Mouse (Mus musculus) brain, adult 2 months (tissue): Measurements from ENCODE around the gene Rbm15b.

ENCODE experiments used
- DNase-seq: peaks from one replicate; pipeline ENCODE4 v3.0.0; 2011; ENCODE audit warnings: low read depth, low spot score

Gene Rbm15b

GRCm38 (mm10) chr9:106886828-106887702 lies at the start of gene Rbm15b:
Gene Rbm15b (minus strand): TSS chr9:106887428.
- peak; percentile 100 for DNase-seq

GRCm38 (mm10) chr9:106934998-106935397 lies 47.8 kb upstream of the Rbm15b start:
- peak; percentile 73 for DNase-seq

DNA sequence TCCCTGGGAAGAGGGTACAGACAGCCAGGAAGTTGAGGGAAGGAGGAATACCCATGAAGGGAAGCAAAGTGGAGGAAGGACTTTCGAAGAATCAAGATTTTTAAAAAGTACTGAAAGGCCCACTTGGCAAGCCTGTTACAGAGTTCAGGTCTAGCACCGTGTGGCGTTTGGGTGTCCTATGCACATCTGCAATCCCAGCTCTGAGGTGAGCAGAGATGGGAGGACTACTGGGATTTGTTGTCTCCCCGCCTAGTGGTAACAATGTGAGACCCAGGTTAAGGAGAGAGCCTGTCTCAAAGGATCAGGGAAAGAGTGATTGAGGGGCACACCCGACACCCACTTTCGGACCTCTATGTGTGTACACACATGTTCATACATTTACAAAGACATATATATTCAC lies 27.6 kb upstream of the Rbm15b start:
- DNase-seq = no peak

DNA sequence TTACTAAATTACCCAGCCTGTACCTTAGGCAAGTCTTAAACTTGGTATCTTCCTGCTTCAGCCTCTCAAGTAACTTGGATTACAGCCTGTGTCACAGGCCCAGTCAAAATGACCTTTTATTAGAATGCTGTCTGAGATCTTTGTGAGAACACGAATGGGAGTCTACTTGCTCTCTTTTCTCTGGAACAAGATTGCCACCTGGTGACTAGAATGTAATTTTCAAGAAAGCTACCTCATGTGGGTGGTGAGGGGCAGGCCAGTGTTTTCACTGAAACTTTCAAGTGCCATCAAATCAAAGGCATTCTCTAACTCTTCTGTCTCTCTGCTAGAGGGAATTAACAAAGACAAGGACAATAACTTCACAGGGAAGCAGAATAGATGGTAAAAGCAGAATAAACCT lies 26.5 kb upstream of the Rbm15b start:
- no peak for DNase-seq

DNA sequence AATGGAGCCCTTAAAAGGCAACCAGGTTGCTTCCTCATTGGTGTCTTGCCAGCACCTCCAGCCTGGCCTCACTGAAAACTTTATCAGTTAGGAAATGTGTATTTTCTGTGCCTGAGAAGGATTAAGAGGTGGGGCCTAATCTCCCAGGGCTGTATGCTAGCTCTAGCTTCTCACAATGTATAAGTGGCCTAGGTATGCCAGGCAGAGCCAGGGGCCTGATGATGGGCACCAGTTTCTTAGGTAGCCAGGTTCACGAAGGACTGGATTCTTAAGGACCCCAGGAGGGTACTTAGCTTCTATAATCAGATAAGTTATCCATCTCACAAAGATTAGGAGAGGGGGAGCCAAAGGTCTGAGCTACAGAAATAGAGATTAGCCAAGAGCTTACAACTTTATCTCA lies 24.4 kb upstream of the Rbm15b start:
- no peak for DNase-seq

DNA sequence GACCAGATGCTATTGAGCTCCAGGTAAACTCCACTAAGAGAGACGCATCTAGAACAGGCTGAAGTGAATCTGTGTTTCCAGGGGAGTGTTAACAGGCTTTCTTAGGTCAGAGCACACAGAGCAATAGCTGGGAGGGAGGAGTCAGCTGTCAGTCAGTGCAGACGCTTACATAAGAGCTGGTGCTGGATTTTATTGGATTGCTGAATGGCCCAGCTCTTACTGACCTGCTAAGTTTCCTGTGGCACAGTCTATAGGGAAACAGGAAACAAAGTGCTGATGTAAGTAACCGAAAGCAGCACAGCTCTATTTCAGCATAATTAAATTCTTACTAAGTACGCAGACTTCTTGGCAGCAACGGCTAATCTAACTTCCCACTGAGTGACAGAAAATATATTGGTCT lies 21.5 kb upstream of the Rbm15b start:
- DNase-seq = peak; percentile 82

GRCm38 (mm10) chr9:106908174-106908573 lies 20.9 kb upstream of the Rbm15b start:
- no peak for DNase-seq

DNA sequence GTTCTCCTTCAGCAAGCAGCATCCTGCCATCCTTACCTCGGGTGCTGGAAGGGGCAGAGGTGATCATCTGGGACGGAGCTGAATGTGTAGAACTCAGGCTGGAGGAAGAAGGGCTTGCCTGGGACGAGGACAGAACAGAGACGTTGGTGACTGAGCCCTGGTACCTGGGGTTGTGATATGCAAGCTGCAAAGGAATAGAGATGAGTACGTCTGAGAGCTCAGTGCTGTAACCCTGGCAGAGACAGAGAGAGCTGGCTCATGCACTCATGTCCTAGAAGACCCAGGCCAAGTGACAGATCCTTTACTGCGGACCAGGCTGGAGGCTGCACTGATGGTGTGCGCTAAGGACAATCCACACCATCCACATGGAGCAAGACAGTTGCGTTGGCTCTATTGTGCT lies 19.4 kb upstream of the Rbm15b start:
- no peak for DNase-seq

DNA sequence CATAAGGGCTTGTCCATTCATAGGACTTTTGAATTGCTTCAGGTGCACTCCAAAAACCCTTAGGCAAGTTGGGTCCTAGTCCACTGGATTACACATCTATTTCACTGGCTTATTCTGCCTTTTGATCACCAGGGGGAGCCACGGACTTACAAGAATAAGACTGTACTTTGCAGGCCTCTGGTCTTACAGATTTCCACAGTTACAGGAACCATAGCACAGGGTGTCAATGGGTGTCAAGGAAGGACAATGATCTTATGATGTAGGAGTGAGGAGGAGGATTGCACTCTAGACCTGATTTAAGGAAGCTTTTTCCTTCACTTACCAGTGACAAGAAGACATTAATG lies 16.5 kb upstream of the Rbm15b start:
- peak; percentile 79 for DNase-seq

DNA sequence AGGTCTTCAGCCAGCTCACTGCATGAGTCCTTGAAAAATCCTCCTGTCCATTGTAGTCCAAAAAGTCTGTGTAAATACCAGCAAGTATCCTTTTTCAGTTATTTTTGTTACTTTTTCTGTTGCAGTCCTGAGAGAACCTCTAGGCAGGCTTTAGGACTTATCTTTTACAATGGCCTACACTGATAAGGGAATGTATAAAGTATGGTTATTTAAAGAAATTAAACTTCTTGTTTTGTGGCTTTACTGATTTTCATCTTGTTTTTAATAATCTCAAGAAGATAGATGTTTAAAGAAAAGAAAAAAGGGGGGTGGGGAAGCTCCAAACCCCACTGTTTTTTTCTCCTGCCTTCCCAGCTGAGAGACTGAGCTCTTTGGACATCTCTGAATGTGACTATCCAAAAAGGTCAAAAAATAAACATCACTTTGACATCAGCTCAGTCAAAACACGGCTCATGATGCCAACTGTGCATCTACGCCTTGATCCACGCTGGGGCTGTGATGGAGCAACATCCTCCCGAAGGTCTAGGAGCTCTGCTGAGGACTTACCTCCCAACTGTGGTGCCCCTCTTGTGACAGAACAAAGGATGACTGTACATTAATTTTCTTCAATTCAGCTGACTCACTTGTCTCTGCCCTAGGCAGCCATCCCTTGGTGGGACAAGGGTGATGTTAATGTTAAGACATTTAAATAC lies 16.0 kb upstream of the Rbm15b start:
- DNase-seq = no peak

DNA sequence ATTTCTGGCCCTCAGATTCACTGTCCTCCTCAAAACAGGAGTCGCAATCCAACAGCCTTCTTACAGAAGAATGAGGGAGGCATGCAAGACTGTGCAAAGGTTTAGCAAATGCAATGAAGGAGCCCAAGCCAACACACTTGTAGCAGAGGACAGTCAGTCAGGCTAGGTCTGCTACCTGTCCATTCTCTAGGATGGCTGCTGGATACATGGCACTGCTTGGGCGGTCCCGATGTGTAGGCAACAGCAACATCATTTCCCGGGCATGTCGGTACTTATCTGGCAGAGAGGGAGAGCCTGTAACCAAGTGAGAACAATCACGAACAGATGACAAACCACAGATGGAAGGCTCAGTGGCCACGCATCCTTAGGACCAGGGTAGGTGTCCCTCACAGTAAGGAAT lies 14.4 kb upstream of the Rbm15b start:
- DNase-seq = no peak

DNA sequence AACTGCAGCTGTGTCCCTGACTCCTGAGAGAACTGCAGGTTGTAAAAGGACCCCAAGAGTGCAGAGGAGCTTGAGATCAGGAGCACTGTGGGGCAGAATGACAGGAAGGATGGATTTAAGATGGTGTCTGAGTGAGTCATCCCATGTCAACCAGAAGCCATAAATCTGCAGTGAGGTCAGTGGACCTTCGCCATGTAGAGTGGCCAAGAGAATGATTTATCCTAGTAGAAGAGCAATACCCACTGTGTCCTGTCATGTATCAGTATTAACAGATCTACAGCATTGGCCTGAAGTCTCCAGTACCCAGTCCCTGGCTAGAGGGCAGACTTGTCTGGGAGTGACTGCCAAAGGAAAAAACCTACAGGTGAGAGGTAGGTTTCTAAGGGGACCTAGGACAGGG lies 11.7 kb upstream of the Rbm15b start:
- DNase-seq = no peak

GRCm38 (mm10) chr9:106893327-106893726 lies 6.1 kb upstream of the Rbm15b start:
- no peak for DNase-seq

- DNase-seq = no peak
Observed at GRCm38 (mm10) chr9:106892552-106892875, 5.3 kb upstream of the Rbm15b start.

- DNase-seq = peak; percentile 99
Observed at GRCm38 (mm10) chr9:106891829-106892551, 4.8 kb upstream of the Rbm15b start, which contains the start of gene Manf. Gene Manf (minus strand): TSS chr9:106891979.

DNA sequence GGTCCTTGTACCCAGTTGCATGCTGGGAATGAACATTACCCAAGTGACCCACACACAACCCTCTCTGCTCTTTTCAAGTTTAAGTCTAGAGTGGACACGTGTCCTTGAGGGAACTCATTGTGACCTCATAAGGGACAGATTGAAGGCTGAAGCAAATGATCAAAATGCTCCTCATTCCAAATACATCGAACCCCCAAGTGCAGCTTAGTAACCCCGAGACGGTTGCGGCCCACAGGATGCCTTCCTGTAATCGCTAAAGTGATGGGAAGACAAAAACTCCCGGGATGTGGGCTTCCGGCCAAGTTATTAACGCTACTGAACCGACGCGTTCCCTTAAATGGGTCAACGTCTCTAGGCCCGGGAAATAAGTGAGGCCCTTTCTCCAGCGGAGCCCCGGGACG lies 4.1 kb upstream of the Rbm15b start:
- DNase-seq = peak; percentile 39

DNA sequence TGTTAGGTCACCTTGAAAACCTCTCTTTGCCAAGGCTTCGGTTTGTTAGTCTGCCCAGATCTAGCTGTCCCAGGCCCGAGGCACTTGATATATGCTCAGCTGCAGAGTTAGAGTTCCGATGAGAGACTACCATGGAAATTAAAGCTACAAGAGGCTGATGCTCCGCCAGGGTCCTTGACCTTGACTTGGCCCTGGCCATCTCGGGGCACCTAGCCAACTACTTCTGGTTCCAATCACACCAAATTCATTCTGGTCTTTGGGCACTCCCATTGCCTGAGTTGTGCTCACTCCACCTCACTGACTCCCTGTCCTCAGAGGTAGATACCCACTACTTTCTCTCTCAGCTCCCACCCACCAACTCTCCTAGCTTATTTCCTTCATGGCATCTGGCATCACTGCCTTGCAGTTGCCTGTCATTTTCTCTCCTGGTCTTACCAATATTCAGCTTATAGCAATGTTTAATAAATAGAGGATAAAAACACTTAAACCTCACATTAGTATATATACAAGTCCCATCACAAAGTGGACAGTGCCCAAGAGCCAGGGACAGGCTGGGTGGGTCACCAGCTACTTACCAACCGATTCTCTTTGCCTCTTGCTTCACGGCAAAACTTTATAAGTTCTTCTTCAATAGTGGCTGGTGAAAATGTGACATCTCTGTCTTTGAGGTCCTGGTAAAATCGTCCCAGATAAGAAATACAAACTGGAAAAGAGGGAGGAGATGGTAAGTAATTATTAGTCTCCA lies 3.4 kb upstream of the Rbm15b start:
- DNase-seq = no peak

- no peak for DNase-seq
Observed at GRCm38 (mm10) chr9:106889321-106889720, 2.1 kb upstream of the Rbm15b start.

- no peak for DNase-seq
Observed at GRCm38 (mm10) chr9:106888346-106888745, 1.1 kb upstream of the Rbm15b start.

- peak; percentile 76 for DNase-seq
Observed at GRCm38 (mm10) chr9:106885901-106886731, 1.1 kb downstream of the Rbm15b start.
